Comparison of ENCODE assay signal across 10 mouse cellular contexts in the genomic region with DNA sequence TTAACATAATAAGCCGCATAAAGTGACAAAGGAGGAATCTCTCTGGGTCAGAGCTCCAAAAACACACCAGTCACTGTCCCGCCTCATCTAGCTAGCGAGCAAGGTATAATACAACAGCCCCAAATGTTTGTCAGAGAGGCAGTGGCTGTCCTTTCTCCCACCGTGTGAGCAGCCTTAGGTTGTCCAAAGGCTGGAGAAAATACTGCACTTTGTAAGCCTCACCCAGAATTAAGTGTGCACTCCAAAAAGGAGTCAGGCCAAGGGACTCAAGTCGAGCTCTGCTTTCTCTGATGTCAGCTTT.
DNase-seq lines count a peak whose midpoint lies in the region; ATAC-seq lines count a peak whose summit lies in the region.
"Had no signal": no experiment of that assay in that cellular context is flagged by ENCODE, and none has a peak within 500 bp of the region (broad histone marks: within the 10 kb centered on the region; RNA-seq: fewer than 3 reads in every experiment).

No protein-coding gene starts in this region.

- H3K9me3 ChIP-seq in hindbrain, embryonic 11.5 days (ENCODE audit: control insufficient read depth, low read length) = no peaks in the 10 kb centered on the region
- no peaks in the 10 kb centered on the region for H3K9me3 ChIP-seq in hindbrain, embryonic 12.5 days (replicated peaks)
- no peaks in the 10 kb centered on the region for H3K9me3 ChIP-seq in embryonic facial prominence, embryonic 12.5 days
- H3K9me3 ChIP-seq in hindbrain, embryonic 16.5 days (ENCODE audit: control insufficient read depth, low read length) = no peaks in the 10 kb centered on the region
- no peaks in the 10 kb centered on the region for H3K9me3 ChIP-seq in midbrain, embryonic 12.5 days
- H3K9me3 ChIP-seq: G1E had no signal

- H3K4me1 ChIP-seq in hindbrain, embryonic 11.5 days (replicated peaks; ENCODE audit: control insufficient read depth, insufficient read depth, low read length) = no peaks in the 10 kb centered on the region
- H3K4me1 ChIP-seq in hindbrain, embryonic 12.5 days = peaks cover 7% of the 10 kb centered on the region
- H3K4me1 ChIP-seq in embryonic facial prominence, embryonic 12.5 days = no peaks in the 10 kb centered on the region
- no peaks in the 10 kb centered on the region for H3K4me1 ChIP-seq in hindbrain, embryonic 16.5 days (ENCODE audit: control insufficient read depth, insufficient read depth, low read depth, low read length)
- peaks cover 8% of the 10 kb centered on the region for H3K4me1 ChIP-seq in midbrain, embryonic 12.5 days

- no peak overlapping the region for H3K4me2 ChIP-seq in hindbrain, embryonic 11.5 days (replicated peaks; ENCODE audit: low read depth, low read length)
- no peak overlapping the region for H3K4me2 ChIP-seq in hindbrain, embryonic 12.5 days (replicated peaks)
- peak overlapping the region; percentile 37; the same call in 1 of the 2 replicates for H3K4me2 ChIP-seq in embryonic facial prominence, embryonic 12.5 days (replicated peaks)
- peak overlapping the region; percentile 47 for H3K4me2 ChIP-seq in hindbrain, embryonic 16.5 days (ENCODE audit: low read length)
- 0 out of 2 replicates have a peak overlapping the region, but pooled peaks have one; percentile 38 for H3K4me2 ChIP-seq in midbrain, embryonic 12.5 days (replicated peaks)

- no peak overlapping the region for H3K9ac ChIP-seq in hindbrain, embryonic 11.5 days (ENCODE audit: low read depth, low read length)
- H3K9ac ChIP-seq in hindbrain, embryonic 12.5 days = no peak overlapping the region
- no peak overlapping the region for H3K9ac ChIP-seq in embryonic facial prominence, embryonic 12.5 days
- H3K9ac ChIP-seq in hindbrain, embryonic 16.5 days (ENCODE audit: low read depth, low read length) = no peak overlapping the region
- H3K9ac ChIP-seq in midbrain, embryonic 12.5 days (replicated peaks) = no peak overlapping the region

- H3K27ac ChIP-seq in hindbrain, embryonic 11.5 days (ENCODE audit: low read depth, low read length) = no peak overlapping the region
- H3K27ac ChIP-seq in hindbrain, embryonic 12.5 days = no peak overlapping the region
- H3K27ac ChIP-seq in embryonic facial prominence, embryonic 12.5 days = no peak overlapping the region
- no peak overlapping the region for H3K27ac ChIP-seq in hindbrain, embryonic 16.5 days (ENCODE audit: low read depth, low read length)
- H3K27ac ChIP-seq in midbrain, embryonic 12.5 days (replicated peaks) = no peak overlapping the region
- H3K27ac ChIP-seq: macrophage had no signal

- WGBS in hindbrain, embryonic 11.5 days = 68% methylated on average over 5 of the region's 5 CpGs
- WGBS in hindbrain, embryonic 12.5 days = 66% methylated on average over 5 of the region's 5 CpGs
- 80% methylated on average over 5 of the region's 5 CpGs for WGBS in embryonic facial prominence, embryonic 12.5 days
- 62% methylated on average over 5 of the region's 5 CpGs for WGBS in hindbrain, embryonic 16.5 days
- 67% methylated on average over 5 of the region's 5 CpGs for WGBS in midbrain, embryonic 12.5 days

- H3K4me3 ChIP-seq in hindbrain, embryonic 11.5 days (ENCODE audit: low read depth, low read length) = no peak overlapping the region
- no peak overlapping the region for H3K4me3 ChIP-seq in hindbrain, embryonic 12.5 days
- no peak overlapping the region for H3K4me3 ChIP-seq in embryonic facial prominence, embryonic 12.5 days
- H3K4me3 ChIP-seq in hindbrain, embryonic 16.5 days (ENCODE audit: low read length) = no peak overlapping the region
- no peak overlapping the region for H3K4me3 ChIP-seq in midbrain, embryonic 12.5 days

- no peaks in the 10 kb centered on the region for H3K27me3 ChIP-seq in hindbrain, embryonic 11.5 days (ENCODE audit: control insufficient read depth, insufficient read depth, low read length)
- H3K27me3 ChIP-seq in hindbrain, embryonic 12.5 days = no peaks in the 10 kb centered on the region; the same call in 1 of the 2 replicates
- H3K27me3 ChIP-seq in embryonic facial prominence, embryonic 12.5 days = no peaks in the 10 kb centered on the region
- H3K27me3 ChIP-seq in hindbrain, embryonic 16.5 days (replicated peaks; ENCODE audit: control insufficient read depth, insufficient read depth, low read length) = no peaks in the 10 kb centered on the region
- peaks cover 9% of the 10 kb centered on the region; the same call in 1 of the 2 replicates for H3K27me3 ChIP-seq in midbrain, embryonic 12.5 days

- no peaks in the 10 kb centered on the region for H3K36me3 ChIP-seq in hindbrain, embryonic 11.5 days (ENCODE audit: control insufficient read depth, insufficient read depth, low read length)
- no peaks in the 10 kb centered on the region for H3K36me3 ChIP-seq in hindbrain, embryonic 12.5 days
- no peaks in the 10 kb centered on the region for H3K36me3 ChIP-seq in embryonic facial prominence, embryonic 12.5 days
- no peaks in the 10 kb centered on the region for H3K36me3 ChIP-seq in hindbrain, embryonic 16.5 days (ENCODE audit: control insufficient read depth, insufficient read depth, low read length)
- no peaks in the 10 kb centered on the region for H3K36me3 ChIP-seq in midbrain, embryonic 12.5 days
- H3K36me3 ChIP-seq: G1E had no signal

- no peak for DNase-seq in hindbrain, embryonic 11.5 days (ENCODE audit: low spot score)
- no peak for DNase-seq in adrenal gland, postnatal 4 days (ENCODE audit: low spot score in 2 of 2)
- no peak for DNase-seq in ovary, postnatal 14 days (ENCODE audit: low spot score)
- DNase-seq in urinary bladder, postnatal 14 days (ENCODE audit: low spot score) = no peak

- peak; percentile 36; the same call in 1 of the 2 replicates for ATAC-seq in hindbrain, embryonic 11.5 days (ENCODE audit: low FRiP score)
- ATAC-seq in hindbrain, embryonic 12.5 days (ENCODE audit: low FRiP score) = no peak; the same call in 1 of the 2 replicates
- ATAC-seq in embryonic facial prominence, embryonic 12.5 days (ENCODE audit: insufficient number of reproducible peaks, insufficient read depth, low FRiP score, low TSS enrichment) = no peak
- no peak for ATAC-seq in hindbrain, embryonic 16.5 days
- 0 out of 2 replicates have a peak, but pooled peaks have one; percentile 29 for ATAC-seq in midbrain, embryonic 12.5 days (ENCODE audit: low FRiP score, low read depth)

Comparison
In these comparisons a context has a peak if more than half of its experiments do, and no peak if none do; other contexts are left out.
1. ATAC-seq: peak in hindbrain, embryonic 11.5 days (single experiment) and midbrain, embryonic 12.5 days (single experiment); none in hindbrain, embryonic 12.5 days (single experiment), embryonic facial prominence, embryonic 12.5 days (single experiment) and hindbrain, embryonic 16.5 days (single experiment).
2. H3K4me2 ChIP-seq: peak in embryonic facial prominence, embryonic 12.5 days (single experiment), hindbrain, embryonic 16.5 days (single experiment) and midbrain, embryonic 12.5 days (single experiment); none in hindbrain, embryonic 11.5 days (single experiment) and hindbrain, embryonic 12.5 days (single experiment).